Mouse (Mus musculus) forebrain, embryonic 15.5 days (tissue): ENCODE data around the gene Rgcc. TPM values are rescaled to one million over a fixed set of nuclear protein-coding genes. Genes with fewer than 3 reads are reported as not detected.
A peak's percentile ranks its signal among the peaks of the same experiment; 100 is the strongest.

Source experiments
- ATAC-seq: fragments of 200-750 bp; cut with Nextera tagmentation; replicated peaks from 2 replicates; pipeline ENCODE4 v1.8.0; 2017; ENCODE audit warnings: mild to moderate bottlenecking, moderate TSS enrichment, moderate library complexity
- H3K27ac ChIP-seq: fragments of 300-500 bp; sonication (generic); replicated peaks from 2 replicates; pipeline ENCODE4 v1.5.1; 2015; ENCODE audit warnings: mild to moderate bottlenecking, inconsistent platforms
- H3K27me3 ChIP-seq: fragments of 300-500 bp; sonication (generic); 2 replicates; pipeline ENCODE4 v1.6.1; 2015; ENCODE audit warnings: inconsistent platforms
- H3K36me3 ChIP-seq: fragments of 300-500 bp; sonication (generic); 2 replicates; pipeline ENCODE4 v1.6.1; 2015; ENCODE audit warnings: mild to moderate bottlenecking, inconsistent platforms
- H3K4me1 ChIP-seq: fragments of 300-500 bp; sonication (generic); 2 replicates; pipeline ENCODE4 v1.6.1; 2015; ENCODE audit warnings: inconsistent platforms
- H3K4me2 ChIP-seq: fragments of 300-500 bp; sonication (generic); replicated peaks from 2 replicates; pipeline ENCODE4 v1.6.1; 2015; ENCODE audit warnings: mild to moderate bottlenecking, inconsistent platforms
- H3K4me3 ChIP-seq: fragments of 300-500 bp; sonication (generic); 2 replicates; pipeline ENCODE4 v1.5.1; 2015; ENCODE audit warnings: mild to moderate bottlenecking, inconsistent platforms
- H3K9ac ChIP-seq: fragments of 300-500 bp; sonication (generic); replicated peaks from 2 replicates; pipeline ENCODE4 v1.6.1; 2015; ENCODE audit warnings: mild to moderate bottlenecking, inconsistent platforms
- H3K9me3 ChIP-seq: fragments of 300-500 bp; sonication (generic); 2 replicates; pipeline ENCODE4 v1.6.1; 2016; ENCODE audit warnings: inconsistent platforms
- WGBS: fragments of 180-500 bp; shearing (Covaris S2); methylation state at CpG from one replicate; pipeline ENCODE4 v1.1.7; 2015; ENCODE audit warnings: mixed read lengths; 5-methylcytosine and 5-hydroxymethylcytosine counted together
- polyA plus RNA-seq: library from polyadenylated mRNA; unstranded; fragments of >200 nt; fragmentation: Nextera tagmentation; extraction: Ambion mirVana; gene quantifications from 2 replicates; pipeline ENCODE4 v1.2.1, GENCODE M21; 2015

Rgcc gene
- polyA plus RNA-seq, 1 experiment from 2014 or later, result 67.3 TPM

DNA sequence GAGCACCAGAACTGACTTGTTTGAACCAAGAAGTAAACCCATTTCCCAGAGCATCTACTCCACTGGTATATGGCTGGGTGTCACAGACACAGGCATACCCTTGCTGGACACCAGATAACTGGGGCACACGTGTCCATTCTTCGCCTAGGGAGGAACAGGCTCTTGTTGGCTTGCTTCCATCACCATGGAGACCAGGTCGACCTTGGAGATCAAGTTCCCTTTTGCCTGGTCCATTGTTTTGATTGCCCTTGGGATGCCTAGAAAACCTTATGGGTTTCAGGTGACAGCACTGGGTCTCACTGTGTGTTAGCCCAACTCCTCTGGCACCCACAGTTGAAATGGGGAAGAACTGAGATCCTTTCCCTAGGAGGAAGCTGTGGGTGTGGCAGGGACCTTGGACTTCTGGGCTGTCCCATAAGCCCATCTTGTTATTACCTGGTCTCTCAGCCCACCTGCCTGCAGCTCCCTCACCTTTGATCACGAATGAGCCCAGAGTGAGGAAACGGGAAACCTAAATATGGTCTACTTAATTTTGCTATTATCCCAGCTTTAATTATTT lies 49.6 kb downstream of the Rgcc start:
- no peak for ATAC-seq
- no peaks in the 10 kb centered on the region for H3K9me3 ChIP-seq
- no peak overlapping the region for H3K4me3 ChIP-seq
- H3K36me3 ChIP-seq, result no peaks in the 10 kb centered on the region
- H3K4me2 ChIP-seq, result no peak overlapping the region
- H3K4me1 ChIP-seq, result no peaks in the 10 kb centered on the region
- H3K27ac ChIP-seq, result no peak overlapping the region
- WGBS, result 80% methylated on average over 5 of the region's 5 CpGs
- H3K9ac ChIP-seq, result no peak overlapping the region
- H3K27me3 ChIP-seq, result no peaks in the 10 kb centered on the region

DNA sequence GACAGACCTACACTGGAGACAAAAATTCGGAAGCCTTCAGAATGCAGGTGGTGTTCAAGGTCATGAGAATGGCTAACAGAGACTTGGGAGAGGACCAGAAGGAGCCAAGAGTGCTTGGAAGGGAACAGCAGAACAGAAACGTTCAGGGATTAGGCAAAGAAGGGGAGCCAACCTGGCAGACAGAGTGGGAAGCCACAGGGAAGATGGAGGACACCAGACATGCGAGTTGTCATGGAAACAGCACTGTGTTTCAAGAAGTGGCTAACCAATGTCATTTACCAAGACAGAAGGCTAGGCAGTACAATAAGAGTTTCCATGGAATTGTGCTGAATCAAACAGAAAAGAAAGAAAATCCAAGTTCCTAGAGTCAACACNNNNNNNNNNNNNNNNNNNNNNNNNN lies 56.9 kb downstream of the Rgcc start:
- no peaks in the 10 kb centered on the region for H3K36me3 ChIP-seq
- H3K9me3 ChIP-seq, result no peaks in the 10 kb centered on the region
- no peak overlapping the region for H3K9ac ChIP-seq
- H3K4me2 ChIP-seq, result no peak overlapping the region
- peak overlapping the region; percentile 56; the same call in 1 of the 2 replicates for H3K27ac ChIP-seq
- no peak overlapping the region for H3K4me3 ChIP-seq
- peak; percentile 58 for ATAC-seq
- peaks cover 8% of the 10 kb centered on the region for H3K4me1 ChIP-seq
- H3K27me3 ChIP-seq, result no peaks in the 10 kb centered on the region
- WGBS, result 56% methylated on average over 3 of the region's 3 CpGs

- no peak overlapping the region for H3K27ac ChIP-seq
- ATAC-seq, result no peak
- no peaks in the 10 kb centered on the region for H3K27me3 ChIP-seq
- H3K9ac ChIP-seq, result no peak overlapping the region
- no peak overlapping the region for H3K4me3 ChIP-seq
- no peaks in the 10 kb centered on the region for H3K9me3 ChIP-seq
- peaks cover 8% of the 10 kb centered on the region for H3K4me1 ChIP-seq
- H3K4me2 ChIP-seq, result no peak overlapping the region
- no peaks in the 10 kb centered on the region for H3K36me3 ChIP-seq
- 66% methylated on average over 12 of the region's 12 CpGs for WGBS
These were observed 58.2 kb downstream of the Rgcc start for GRCm38 (mm10) chr14:79243038-79243883.

- H3K4me1 ChIP-seq, result peaks cover 12% of the 10 kb centered on the region
- no peak overlapping the region for H3K27ac ChIP-seq
- H3K27me3 ChIP-seq, result no peaks in the 10 kb centered on the region
- H3K36me3 ChIP-seq, result no peaks in the 10 kb centered on the region
- H3K9ac ChIP-seq, result no peak overlapping the region
- H3K9me3 ChIP-seq, result no peaks in the 10 kb centered on the region
- no peak overlapping the region for H3K4me2 ChIP-seq
- H3K4me3 ChIP-seq, result no peak overlapping the region
- ATAC-seq, result no peak
These were observed 59.1 kb downstream of the Rgcc start for GRCm38 (mm10) chr14:79242386-79242720.

GRCm38 (mm10) chr14:79241656-79242385 lies 59.6 kb downstream of the Rgcc start:
- Histone ChIP-seq H3K27me3 (no peaks in the 10 kb centered on the region), H3K4me1 (peaks cover 13% of the 10 kb centered on the region), H3K9ac (no peak overlapping the region), H3K36me3 (no peaks in the 10 kb centered on the region), H3K27ac (no peak overlapping the region), H3K4me2 (no peak overlapping the region), H3K4me3 (no peak overlapping the region), H3K9me3 (no peaks in the 10 kb centered on the region)
- WGBS, result 83% methylated on average over 6 of the region's 6 CpGs
- no peak for ATAC-seq

DNA sequence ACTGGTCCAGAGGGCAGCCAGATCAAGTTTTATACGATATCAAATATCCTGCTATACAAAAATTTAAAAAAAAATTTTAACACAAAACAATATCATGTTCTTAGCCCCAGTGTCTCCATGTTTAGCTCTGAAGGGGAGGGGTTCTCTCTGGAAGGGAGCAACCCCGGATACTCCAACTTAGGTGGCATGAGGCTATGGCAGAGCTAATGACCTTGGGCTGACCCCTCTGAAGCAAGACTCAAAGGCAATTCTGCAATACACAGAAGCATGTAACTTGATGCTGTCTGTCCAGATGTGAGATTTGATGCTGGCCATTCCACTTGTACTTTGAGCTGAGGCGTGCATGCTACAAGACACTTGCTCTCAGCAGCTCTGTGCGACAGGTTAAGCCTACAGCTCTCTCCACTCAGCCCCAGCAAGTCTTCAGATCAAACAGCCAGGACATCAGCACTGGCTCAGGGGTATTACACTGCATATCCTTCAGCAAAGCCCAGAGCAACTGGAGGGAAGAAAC lies 60.3 kb downstream of the Rgcc start:
- H3K9ac ChIP-seq, result no peak overlapping the region
- H3K4me1 ChIP-seq, result peaks cover 17% of the 10 kb centered on the region
- H3K36me3 ChIP-seq, result no peaks in the 10 kb centered on the region
- H3K4me2 ChIP-seq, result no peak overlapping the region
- no peak overlapping the region for H3K27ac ChIP-seq
- no peak overlapping the region for H3K4me3 ChIP-seq
- no peaks in the 10 kb centered on the region for H3K27me3 ChIP-seq
- WGBS, result 88% methylated on average over 4 of the region's 4 CpGs
- no peak for ATAC-seq
- H3K9me3 ChIP-seq, result no peaks in the 10 kb centered on the region

DNA sequence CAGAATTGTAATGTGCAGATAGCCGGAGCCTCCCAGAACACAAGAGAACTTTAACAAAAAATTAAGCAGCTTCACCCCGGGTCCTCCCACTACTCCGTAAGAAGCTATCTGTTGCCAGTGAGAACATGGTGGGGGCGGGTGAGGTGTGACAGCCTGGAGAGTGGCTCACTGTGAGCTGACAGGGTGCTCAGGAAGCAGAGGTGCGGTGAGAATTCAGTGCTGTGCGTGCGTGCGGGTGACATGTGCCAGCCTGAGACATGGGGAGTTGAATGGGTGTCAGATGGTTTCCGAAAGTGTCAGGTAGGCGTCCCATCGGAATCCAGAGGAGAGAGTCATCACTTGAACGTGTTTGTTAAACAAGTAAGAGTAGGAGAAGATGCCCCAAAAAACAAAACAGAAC lies 62.0 kb downstream of the Rgcc start:
- Histone ChIP-seq H3K9ac (no peak overlapping the region), H3K27ac (no peak overlapping the region), H3K4me3 (no peak overlapping the region), H3K4me2 (no peak overlapping the region), H3K9me3 (no peaks in the 10 kb centered on the region), H3K4me1 (peaks cover 12% of the 10 kb centered on the region), H3K36me3 (no peaks in the 10 kb centered on the region), H3K27me3 (no peaks in the 10 kb centered on the region)
- no peak for ATAC-seq
- 93% methylated on average over 12 of the region's 12 CpGs for WGBS

Other genes with a start within 250 kb of the Rgcc start
- not detected in 2 replicates for gene Zfp957, start 54.3 kb downstream of the Rgcc start, polyA plus RNA-seq
- 30.2 and 31.5 TPM in 2 replicates for gene Naa16, start 89.1 kb upstream of the Rgcc start, polyA plus RNA-seq
- 10.2 and 11.3 TPM in 2 replicates for gene Mtrf1, start 96.1 kb upstream of the Rgcc start, polyA plus RNA-seq
- gene Kbtbd7, start 124.9 kb upstream of the Rgcc start, polyA plus RNA-seq, result 23.6 and 23.7 TPM in 2 replicates
- gene Kbtbd6, start 150.2 kb upstream of the Rgcc start, polyA plus RNA-seq, result 3.0 and 4.0 TPM in 2 replicates
- gene Elf1, start 179.5 kb upstream of the Rgcc start, polyA plus RNA-seq, result 3.3 and 3.7 TPM in 2 replicates
- gene Wbp4, start 179.9 kb upstream of the Rgcc start, polyA plus RNA-seq, result 43.4 and 46.8 TPM in 2 replicates